Mouse (Mus musculus): ENCODE measurements around the gene Id4.

The Id4 gene

GRCm38 (mm10) chr13:48260690-48261278 lies at the start of gene Id4:
TSS of gene Id4 (plus strand) at chr13:48261228.
- CTCF ChIA-PET: no interaction called here

GRCm38 (mm10) chr13:48227136-48227535 lies 33.9 kb upstream of the Id4 start:
- CTCF ChIA-PET: no interaction called here

- CTCF ChIA-PET: no interaction called here
Observed at GRCm38 (mm10) chr13:48227712-48228111, 33.3 kb upstream of the Id4 start.

- CTCF ChIA-PET: no interaction called here
Observed at GRCm38 (mm10) chr13:48228114-48228513, 32.9 kb upstream of the Id4 start.

GRCm38 (mm10) chr13:48230996-48231395 lies 30.0 kb upstream of the Id4 start:
- CTCF ChIA-PET: no interaction called here

GRCm38 (mm10) chr13:48236436-48236835 lies 24.6 kb upstream of the Id4 start:
- CTCF ChIA-PET: no interaction called here

- CTCF ChIA-PET: no interaction called here
Observed at GRCm38 (mm10) chr13:48236865-48237264, 24.2 kb upstream of the Id4 start.

- CTCF ChIA-PET: no interaction called here
Observed at GRCm38 (mm10) chr13:48237516-48237915, 23.5 kb upstream of the Id4 start.

- CTCF ChIA-PET: no interaction called here
Observed at GRCm38 (mm10) chr13:48245235-48246012, 15.6 kb upstream of the Id4 start.

- CTCF ChIA-PET: no interaction called here
Observed at GRCm38 (mm10) chr13:48252559-48252958, 8.5 kb upstream of the Id4 start.

- CTCF ChIA-PET: no interaction called here
Observed at GRCm38 (mm10) chr13:48255026-48255425, 6.0 kb upstream of the Id4 start.

GRCm38 (mm10) chr13:48261341-48262221 lies 553 bp downstream of the Id4 start:
- CTCF ChIA-PET: no interaction called here

- CTCF ChIA-PET: interaction anchor here (0.6 kb wide), 1 partner anchor 11 kb away, joined by 3 read pairs; no protein-coding TSS in a partner anchor
Observed at GRCm38 (mm10) chr13:48262451-48262969, 1.5 kb downstream of the Id4 start.

- CTCF ChIA-PET: no interaction called here
Observed at GRCm38 (mm10) chr13:48265029-48265428, 4.0 kb downstream of the Id4 start.

GRCm38 (mm10) chr13:48273451-48274069 lies 12.5 kb downstream of the Id4 start:
- CTCF ChIA-PET: no interaction called here

- CTCF ChIA-PET: no interaction called here
Observed at GRCm38 (mm10) chr13:48274107-48274506, 13.1 kb downstream of the Id4 start.

GRCm38 (mm10) chr13:48276981-48277380 lies 16.0 kb downstream of the Id4 start:
- CTCF ChIA-PET: no interaction called here

GRCm38 (mm10) chr13:48284426-48284825 lies 23.4 kb downstream of the Id4 start:
- CTCF ChIA-PET: no interaction called here

- CTCF ChIA-PET: no interaction called here
Observed at GRCm38 (mm10) chr13:48284918-48285693, 24.1 kb downstream of the Id4 start.

GRCm38 (mm10) chr13:48290427-48290826 lies 29.4 kb downstream of the Id4 start:
- CTCF ChIA-PET: no interaction called here

- CTCF ChIA-PET: no interaction called here
Observed at GRCm38 (mm10) chr13:48314500-48314899, 53.5 kb downstream of the Id4 start.
